Mouse (Mus musculus) brain, embryonic 18.5 days (tissue): ENCODE data around the gene Smim23.

Source experiments
- DNase-seq: peaks from one replicate; pipeline ENCODE4 v3.0.0-alpha.2; 2012; ENCODE audit warnings: low read depth, low spot score

The Smim23 gene

GRCm38 (mm10) chr11:32824505-32824904, at the start of gene Smim23:
Gene Smim23 (minus strand): TSS chr11:32824605.
- DNase-seq, result no peak

DNA sequence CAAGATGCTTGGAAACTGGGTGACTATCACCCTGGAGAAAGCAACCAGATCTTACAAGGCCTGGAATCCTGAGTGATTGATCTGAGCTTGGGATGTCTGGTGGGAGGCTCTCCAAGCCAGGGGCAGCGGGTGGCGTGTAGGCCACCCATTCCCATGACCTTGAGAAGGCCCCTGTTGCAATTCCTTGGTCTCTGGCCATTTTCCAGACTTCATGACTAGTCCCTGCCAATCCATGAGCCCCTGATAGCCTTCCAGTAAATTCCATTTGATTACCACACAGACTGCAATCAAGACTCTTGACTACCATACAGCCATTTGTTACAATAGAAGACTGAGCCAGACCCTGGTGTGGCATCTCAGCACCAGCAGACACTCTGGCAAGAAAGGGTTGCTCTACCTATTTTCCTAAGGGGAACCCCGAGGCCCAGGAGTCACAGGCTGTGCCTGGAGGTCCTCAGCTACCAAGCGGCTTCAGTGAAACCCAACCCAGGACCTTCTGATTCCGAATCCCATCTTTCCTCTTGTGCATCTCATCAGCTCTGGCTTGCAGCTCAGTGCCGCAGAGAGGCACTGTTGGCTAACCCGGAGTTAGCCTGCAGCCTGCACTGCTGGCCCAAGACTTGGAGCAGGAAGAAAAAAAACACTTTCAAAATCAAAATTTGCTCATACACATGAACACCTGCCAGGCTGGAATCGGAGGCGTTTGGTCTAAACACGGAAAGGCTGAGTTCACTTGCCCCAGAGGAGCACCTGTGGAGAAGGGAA, 44.4 kb upstream of the Smim23 start:
- no peak for DNase-seq

DNA sequence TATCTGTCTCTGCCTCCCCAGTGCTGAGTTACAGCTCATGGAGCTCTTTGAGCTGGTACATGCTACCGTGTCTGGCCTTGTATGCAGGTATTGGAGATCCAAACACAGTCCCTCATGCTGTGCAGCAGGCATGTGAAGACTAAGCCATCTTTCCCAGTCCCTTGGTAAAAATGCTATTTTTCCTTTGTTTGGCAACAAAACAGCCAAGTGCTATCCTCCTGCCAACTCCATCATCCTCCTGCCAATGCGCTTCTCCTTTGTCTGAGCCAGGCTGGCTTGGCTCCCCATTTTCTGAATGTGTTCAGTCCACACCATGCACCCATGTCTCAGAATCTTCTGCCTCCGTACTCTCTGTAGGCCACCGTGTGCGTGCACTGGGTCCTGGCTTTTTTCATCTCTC, 40.2 kb upstream of the Smim23 start:
- no peak for DNase-seq

DNA sequence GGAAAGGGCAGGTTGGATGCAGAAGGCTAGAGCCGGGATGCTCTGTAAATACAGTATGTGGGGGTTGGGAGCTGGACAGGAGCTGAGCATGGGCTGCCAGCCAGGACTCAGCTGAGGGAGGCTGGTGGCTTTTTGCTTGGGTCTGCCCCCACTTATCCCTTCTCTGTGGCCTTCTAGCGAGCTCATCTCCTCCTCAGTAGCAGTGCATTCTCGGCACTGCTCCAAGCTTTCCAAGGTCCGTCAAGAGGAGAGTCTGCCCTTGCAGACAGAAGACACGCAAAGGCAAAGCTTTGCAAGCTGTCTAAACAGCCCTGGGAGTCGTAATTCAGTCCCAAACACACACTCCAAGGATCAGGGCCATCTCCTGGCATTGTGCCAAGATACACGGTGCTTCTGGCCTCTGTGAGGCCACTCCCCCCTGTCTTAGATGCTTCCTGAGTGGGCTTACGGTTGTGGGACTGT, 33.0 kb upstream of the Smim23 start:
- no peak for DNase-seq

DNA sequence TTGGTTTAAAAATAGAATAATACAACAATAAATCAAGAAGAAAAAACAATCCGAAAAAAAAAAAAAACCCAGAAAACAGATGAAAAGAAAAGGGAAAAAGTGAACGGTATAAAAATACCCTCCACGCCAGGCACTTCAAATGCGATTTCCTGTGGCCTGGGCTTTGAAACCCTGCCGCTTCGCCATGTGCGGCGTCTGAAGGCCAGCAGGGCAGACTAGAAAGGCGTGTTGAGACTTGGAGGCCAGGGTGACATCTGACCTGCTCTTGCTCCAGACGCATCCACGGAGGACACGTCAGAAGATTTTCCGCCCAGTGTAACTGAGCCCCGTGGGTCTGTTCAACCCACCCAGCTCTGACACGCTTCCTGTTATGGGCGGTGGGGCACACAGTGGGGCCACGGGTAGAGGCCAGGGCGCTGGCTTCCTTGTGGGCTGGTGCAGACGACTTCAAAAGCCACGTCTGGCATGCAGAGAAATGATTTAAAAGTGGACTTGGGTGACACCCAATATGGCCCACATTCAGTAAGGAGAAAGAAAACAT, 22.3 kb upstream of the Smim23 start:
- no peak for DNase-seq

DNA sequence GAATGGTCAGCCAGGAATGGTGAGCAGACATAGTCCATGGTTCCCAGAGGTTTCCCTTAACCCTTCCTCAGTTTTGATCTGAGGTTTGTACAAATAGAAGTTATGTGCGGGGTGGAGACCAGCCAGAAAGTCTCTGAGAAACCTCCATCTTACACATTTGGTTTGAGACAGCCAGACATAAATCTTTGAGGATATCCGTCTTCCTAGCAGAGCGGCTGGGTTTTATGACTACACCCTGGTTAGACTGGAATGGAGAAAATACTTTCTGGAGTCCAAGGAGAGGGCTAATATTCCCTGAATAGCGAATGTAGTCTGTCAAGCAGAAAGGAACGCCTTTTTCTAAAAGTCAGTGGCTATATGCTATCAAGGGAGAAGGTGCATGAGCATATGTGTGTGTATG, 16.8 kb upstream of the Smim23 start:
- DNase-seq, result no peak

GRCm38 (mm10) chr11:32840256-32840655, 15.9 kb upstream of the Smim23 start:
- DNase-seq, result no peak

GRCm38 (mm10) chr11:32835022-32835421, 10.6 kb upstream of the Smim23 start:
- DNase-seq, result no peak

DNA sequence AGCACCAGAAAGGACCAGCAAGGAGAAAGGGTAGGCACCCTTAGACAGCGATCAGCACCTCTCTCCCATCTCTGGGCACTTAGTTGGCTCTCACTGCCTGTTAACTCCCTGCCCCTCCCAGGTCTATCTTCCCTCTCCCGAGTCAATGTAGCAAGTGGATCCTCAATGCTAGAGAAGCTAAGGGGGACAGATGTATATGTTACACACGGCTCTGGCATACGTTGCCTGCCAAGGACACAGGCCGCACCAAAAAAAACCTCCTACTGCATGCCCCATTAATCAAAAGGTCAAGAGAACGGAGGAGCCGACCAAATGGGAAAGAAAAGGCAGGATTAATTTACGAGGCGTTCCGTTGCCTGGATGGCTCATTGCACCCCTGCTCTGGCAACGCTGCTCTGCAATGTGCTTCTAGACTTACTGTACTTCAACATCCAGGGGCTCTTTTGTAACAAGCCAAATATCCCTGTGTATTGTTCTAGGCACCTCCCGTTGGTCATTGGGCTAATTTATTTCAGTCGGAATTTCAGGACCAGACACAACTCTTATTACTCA, 10.0 kb upstream of the Smim23 start:
- DNase-seq, result no peak

GRCm38 (mm10) chr11:32817566-32817965, 6.8 kb downstream of the Smim23 start:
- no peak for DNase-seq

DNA sequence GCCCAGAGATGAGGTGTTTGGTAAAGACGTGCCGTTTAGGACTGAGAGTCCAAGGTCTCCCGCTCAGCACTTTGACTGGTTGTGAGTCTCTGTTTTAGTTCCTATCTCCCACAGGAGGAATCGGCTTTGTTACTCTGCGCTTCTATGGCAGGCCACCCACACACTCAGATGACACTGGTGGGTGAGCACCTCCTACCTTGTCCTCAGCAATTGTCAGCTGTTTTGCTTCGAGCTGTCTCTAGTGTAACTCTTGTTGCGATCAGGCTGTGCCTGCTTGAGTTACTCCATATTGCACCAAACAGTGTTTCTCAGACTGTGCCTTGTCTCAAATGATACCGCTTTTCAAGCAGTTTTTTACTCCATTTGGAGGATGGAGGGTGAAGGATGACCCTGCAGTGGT, 10.1 kb downstream of the Smim23 start:
- DNase-seq, result no peak

DNA sequence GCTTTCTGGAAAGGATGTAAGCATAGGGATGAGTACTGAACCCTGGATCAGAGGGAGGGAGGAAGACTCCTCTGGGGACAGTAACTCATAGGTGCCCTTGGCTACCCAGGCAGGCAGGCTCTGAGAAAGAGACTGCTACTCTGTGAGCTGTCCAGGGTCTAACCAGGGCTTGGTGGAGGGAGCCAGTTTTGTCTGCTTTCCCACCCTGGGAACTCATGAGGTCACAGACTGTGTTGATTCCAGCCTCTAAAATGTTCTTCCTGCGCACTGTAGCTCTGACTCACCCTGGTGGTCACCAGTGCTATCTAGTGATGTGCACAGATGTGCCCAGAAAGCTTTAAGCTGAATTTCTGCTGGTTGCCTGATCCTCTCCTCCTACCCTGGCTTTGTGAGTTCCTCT, 15.3 kb downstream of the Smim23 start:
- no peak for DNase-seq

- no peak for DNase-seq
Measured at GRCm38 (mm10) chr11:32805958-32806357, 18.4 kb downstream of the Smim23 start.

GRCm38 (mm10) chr11:32803658-32804057, 20.7 kb downstream of the Smim23 start:
- DNase-seq, result no peak

- DNase-seq, result no peak
Measured at GRCm38 (mm10) chr11:32801715-32802114, 22.7 kb downstream of the Smim23 start.

GRCm38 (mm10) chr11:32800929-32801375, 23.5 kb downstream of the Smim23 start:
- no peak for DNase-seq

GRCm38 (mm10) chr11:32798445-32798844, 26.0 kb downstream of the Smim23 start:
- no peak for DNase-seq

- no peak for DNase-seq
Measured at GRCm38 (mm10) chr11:32794759-32795445, 29.5 kb downstream of the Smim23 start.

- DNase-seq, result no peak
Measured at GRCm38 (mm10) chr11:32786201-32786600, 38.2 kb downstream of the Smim23 start.

DNA sequence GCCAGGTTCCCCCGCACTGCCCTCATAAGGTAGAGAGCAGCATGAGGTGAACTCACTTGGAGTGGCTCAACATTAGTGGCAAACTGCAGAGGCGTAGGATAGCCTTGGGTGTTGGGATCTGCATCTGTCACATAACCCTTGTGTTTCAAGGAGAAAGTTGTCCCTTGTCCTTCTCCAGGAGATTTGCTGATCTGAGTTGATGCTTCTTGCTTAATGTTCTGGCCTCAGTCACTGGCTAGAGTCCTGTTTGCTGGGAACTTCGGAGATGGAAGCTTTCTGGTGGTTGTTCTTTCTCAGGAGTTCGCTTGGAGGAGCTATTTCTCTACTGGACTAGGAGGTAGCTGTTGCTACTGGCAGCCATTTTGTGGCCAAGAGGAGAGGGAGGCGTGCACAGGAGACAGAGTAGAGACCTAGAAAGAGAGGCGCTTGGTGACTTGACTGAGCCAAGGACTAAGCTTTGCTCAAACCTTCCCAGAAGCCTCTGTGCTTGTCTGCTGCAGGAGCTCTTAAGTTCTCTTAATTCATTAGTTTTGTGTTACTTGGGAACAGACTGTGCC, 38.7 kb downstream of the Smim23 start:
- DNase-seq, result no peak

- no peak for DNase-seq
Measured at GRCm38 (mm10) chr11:32782724-32783123, 41.7 kb downstream of the Smim23 start.
